Mouse (Mus musculus): ENCODE data around the gene Cyp4v3.

GRCm38 (mm10) chr8:45262851-45263250 is 70.2 kb downstream of the Cyp4v3 start:
- TF ChIP-seq CTCF (IDR thresholded peaks at IDR 0.05; ENCODE audit: low read depth, low read length) = no peak
- no peak for TF ChIP-seq POLR2A (IDR thresholded peaks at IDR 0.05; ENCODE audit: extremely low read depth, insufficient read depth, low read length)
